Mouse (Mus musculus): Measurements from ENCODE around the gene Ostf1.
A peak's percentile ranks its signal among the peaks of the same experiment; 100 is the strongest.

Gene Ostf1

DNA sequence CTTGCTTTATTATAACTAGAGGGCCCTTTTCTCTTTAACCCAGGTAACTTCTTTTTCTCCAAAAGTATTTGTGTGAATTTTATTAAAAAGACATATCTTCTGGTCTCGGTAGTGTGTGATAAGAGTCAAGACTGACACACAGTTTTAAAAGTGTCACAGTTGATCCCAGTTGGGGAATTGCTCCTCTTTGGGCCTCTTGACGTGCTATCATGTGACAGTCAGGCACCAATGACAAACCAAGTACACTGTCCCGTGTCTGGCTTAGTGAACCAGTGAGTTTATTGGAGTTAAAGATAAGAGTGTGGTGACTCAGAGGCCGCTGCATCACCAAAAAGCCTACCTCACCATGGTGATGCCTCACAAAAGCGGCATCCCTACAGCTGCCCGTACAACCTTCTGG, 12.5 kb upstream of the Ostf1 start:
- no peak for DNase-seq (ENCODE audit: low spot score)

DNA sequence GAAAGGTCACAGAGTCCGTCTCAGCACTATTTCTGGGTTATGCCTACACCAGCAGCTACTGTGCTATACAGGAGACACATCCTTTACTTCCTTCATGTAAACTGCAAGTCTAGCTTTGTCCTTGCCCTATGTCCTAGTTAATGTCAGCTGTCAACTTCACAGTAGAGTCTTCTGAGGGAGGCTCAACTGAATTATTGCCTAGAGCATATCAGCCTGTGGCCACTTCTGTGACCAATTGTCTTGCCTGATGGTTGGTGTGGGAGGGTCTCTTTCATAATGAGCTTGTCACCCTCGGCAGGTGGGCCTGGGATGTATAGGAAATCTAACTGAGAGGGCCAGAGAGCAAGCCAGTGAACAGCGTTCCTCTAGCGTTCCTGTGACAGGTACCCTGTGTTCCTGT, 11.8 kb upstream of the Ostf1 start:
- DNase-seq (ENCODE audit: low spot score), result no peak

DNA sequence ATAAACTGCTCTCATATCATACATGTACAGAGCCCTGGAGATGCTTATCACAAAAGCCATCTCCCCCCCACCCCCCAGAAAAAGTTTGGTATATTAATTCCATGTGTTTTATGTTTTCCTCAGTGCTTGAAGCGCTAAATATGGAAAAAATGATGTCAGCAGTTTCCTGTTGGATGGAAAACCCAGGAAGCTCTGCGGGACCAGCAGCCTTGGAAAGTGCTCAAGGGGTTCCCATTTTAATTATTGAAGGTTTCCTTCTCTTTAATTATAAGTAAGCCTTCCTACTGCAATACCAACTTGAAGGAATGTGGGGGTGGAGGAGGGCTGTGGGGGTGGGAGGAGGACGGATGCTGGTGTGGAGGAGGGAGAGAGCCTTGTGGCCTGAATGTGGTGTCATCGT, 9.4 kb upstream of the Ostf1 start:
- DNase-seq (ENCODE audit: low spot score), result no peak

DNA sequence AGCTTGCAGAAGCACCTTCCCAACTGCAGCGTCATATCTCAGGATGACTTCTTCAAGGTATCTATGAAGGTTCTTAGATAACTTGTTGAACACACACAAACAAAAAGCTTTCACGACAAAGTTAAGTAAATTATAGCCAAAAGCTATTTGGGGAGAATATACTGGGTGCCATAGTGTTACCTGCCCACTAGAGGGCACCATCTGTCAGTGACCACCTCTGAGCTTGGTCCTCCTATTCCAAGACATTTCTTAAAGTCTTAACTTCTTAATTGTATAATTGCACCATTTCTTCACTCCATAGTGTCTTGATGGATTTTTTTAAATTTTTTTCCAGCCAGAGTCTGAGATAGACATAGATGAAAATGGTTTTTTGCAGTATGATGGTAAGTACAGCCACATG, 7.9 kb upstream of the Ostf1 start:
- DNase-seq (ENCODE audit: low spot score), result no peak

DNA sequence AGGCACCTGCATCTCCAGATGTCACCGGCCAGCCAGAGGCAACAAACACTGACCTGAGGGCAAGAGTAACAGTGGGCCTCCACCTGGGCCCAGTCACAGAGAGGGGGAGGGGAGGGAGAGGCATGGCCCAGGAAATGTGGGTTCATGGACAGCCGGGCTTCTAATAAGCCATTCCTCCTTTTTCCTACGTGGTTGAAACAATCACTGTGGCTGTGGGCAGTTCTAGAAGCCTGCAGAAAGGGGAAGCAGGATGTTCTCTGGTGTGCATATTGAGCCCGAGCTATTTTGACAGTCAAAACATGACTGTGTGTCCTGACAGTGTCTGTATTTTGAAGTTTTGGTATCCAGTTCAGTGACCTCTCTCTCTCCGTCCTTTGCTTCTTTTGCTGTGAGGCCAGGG, 7.3 kb upstream of the Ostf1 start:
- no peak for DNase-seq (ENCODE audit: low spot score)

DNA sequence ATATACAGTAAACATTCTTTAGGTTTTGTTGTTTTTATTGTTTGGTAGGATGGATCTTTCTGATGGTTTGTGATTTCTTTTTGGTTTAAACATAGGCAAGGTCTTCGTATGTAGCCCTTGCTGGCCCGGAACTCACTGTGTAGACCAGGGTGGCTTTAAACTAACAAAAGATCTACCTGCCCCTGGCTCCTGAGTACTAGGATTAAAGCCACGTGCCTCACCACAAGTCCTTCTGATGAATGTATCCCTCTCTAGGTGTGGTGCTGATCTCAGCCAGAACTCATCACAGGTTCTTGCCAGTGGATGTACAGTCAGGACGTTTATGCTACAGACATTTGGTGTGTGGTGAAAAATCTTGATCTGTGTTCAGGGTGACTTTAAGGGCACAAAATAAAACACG, 6.3 kb upstream of the Ostf1 start:
- DNase-seq (ENCODE audit: low spot score), result no peak

DNA sequence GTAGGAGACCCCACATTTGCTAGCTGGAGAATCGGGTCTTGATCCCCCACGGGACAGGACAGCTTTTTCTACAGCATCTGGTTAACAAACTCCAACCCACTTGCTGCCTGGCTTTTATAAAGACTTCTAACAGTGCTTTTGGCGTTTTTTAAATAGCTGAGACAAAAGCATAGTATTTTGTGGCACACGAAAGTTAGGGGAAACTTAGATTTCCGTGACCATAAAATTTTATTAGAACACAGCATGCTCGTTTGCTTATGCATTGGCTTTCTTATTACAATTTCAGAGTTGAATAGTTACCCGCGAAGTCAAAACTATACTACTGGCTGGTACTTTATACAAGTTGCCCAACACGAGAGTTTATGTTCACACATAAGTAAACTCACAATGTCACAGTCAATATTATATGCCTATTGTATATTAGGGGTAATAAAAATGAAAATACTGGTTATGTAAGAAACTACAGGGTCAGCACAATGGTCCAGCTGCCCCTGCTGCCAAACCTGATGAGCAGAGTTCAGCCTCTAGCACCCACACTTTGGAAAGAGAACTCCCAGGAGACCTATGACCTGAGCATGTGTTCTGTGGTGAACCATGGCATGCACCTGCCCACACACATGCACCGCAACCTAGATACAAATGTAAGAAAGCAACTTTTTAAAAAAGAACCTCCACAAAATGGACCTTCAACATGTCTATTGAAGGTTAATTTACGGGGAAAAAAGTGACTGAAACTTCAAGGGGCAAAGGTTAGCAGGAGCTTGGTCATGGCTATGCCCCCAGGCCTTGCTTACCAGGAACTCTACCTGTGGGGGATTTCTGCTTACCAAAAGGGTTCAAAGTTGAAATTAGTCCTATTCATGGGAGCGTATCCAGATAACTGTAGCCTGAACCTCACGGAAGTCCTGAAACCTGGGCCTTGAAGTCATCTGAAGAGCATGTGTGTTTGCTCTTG, 885 bp upstream of the Ostf1 start:
- no peak for DNase-seq (ENCODE audit: low spot score)

DNA sequence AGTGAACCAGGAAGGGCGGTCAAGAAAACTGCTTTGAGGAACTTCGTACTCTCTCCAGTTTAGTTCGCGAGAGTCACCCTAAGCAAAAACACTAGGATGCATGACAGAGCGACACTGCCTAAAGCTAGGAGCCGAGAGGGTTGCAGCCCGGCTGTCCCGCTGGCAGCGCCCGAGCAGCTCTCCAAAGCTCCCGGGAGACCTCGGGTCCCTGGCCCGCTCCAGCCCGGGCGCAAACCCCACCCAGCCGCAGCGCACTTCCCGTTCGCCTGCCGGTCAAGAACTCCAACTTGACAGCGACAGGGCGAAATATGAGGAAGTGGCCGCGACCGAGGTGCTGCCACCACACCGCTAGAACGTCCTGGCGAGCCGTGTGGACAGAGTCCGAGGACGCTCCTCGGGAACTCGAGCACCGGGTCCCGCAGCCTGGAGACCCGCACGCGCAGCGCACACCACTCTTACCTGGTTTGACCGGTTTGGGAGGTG, 421 bp downstream of the Ostf1 start:
- peak; percentile 72 for DNase-seq (ENCODE audit: low spot score)

DNA sequence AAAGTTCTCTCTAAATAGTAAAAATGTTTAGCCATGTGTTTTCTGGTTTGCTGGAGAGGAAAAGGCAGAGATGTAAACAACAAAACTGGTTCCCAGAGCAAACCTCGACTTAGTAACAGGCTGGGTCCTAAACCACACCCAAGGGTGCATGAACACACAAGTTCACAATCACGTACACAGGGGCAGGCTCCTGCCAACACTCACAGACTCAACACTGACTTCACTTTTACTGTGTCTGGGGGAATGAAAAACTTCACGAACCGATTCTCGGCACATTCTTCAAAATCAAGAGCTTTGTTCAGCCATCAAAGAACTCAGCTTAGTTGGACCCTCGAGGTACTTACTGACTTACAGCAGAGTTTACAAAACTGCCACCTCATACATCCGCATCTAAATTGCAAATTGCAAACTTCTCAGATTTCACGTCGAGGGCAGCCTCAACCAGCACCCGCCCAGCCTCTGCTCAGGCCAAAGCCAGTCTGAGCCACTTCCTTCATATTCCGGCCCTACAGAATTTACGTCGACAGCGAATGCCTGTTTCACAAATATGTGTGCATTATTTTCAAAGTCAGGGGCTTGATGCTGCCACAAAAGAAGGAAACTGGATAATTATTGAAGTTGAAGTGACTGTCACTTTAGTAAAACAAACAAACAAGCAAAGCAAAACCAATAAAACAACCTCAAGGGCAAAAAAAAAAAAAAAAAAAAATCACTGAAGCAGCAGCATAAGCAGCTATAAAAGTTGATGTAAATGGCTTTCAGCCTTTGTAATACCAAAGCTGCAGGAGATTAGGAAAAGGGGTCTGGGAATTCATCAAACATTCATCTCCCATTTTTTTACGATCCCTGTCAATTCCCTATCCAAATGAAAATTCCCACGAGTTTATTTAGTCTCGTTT, 1.2 kb downstream of the Ostf1 start:
- DNase-seq (ENCODE audit: low spot score), result no peak

DNA sequence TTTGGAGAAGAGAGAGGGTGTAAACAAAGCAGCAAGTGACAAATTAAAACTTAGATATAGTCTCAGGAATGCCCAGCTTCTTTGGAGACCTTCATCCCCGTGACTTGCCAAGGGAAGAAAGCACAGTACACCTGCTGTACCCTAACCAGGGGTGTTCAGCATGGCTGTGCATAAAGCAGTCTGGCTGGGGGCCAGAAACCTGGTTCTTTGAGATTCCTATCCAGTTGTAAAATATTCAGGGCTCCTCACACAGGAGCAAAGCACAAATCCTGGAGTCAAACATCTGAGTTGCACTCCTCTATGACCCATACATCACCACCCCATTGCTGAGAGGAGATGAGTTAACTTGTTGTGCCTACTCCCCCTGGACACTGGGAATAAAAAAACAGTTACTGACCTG, 2.0 kb downstream of the Ostf1 start:
- DNase-seq (ENCODE audit: low spot score), result peak; percentile 50

DNA sequence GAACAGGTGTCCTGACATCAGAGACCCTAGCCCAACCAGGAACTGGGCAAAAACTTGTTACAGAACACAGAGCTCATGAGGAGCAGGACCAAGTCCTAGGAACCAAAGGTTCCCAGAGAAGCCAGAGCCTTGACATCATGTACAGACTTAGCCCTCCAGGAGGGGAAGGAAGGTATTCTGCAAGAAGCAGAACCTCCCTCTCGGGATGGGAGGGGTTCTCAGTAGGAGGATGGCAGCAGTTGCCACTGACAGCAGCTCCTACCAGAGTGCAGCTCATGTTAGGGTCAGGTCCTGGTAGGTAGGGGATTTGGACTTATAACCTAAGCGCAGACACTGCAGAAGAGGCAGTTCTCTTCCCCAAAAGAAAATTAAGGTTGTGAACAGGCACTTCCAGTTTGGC, 7.7 kb downstream of the Ostf1 start:
- DNase-seq (ENCODE audit: low spot score), result no peak

DNA sequence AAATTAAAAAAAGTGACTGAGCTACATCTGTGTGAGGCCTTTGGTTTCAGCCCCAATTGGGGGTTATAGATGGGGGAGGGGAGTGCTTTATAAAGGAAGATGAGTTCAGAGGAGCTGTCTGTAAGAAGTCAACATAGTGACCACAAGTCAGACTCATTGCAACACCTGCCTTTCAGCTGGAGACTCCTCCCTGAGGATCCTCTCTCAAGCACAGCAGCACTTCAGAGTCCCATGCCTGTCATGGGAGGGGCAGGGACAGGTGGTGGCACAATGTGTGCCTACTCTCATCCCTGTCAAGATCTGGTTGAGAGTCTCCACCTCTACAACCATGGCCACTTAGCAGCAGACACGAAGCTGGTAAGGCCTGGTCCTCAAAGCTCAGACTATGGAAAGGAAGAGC, 11.9 kb downstream of the Ostf1 start:
- DNase-seq (ENCODE audit: low spot score), result no peak

DNA sequence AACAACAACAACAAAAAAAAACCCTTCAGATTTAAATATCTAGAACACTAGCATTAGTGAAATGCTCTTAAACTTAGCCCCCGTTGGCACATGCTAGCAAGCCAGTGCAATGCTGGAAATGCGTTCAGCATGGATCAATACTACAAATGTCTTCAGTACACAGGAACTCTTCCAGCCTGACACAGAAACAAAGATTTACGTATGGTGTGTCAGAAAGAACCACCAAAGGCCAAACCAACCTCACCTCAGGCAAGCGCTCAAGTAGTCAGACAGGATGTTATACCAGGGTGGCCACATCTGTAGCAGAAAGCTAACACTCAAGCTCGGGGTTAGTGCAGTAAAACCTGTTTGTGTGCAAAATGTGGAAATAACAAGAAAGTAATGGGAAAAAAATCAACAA, 12.6 kb downstream of the Ostf1 start:
- DNase-seq (ENCODE audit: low spot score), result no peak

DNA sequence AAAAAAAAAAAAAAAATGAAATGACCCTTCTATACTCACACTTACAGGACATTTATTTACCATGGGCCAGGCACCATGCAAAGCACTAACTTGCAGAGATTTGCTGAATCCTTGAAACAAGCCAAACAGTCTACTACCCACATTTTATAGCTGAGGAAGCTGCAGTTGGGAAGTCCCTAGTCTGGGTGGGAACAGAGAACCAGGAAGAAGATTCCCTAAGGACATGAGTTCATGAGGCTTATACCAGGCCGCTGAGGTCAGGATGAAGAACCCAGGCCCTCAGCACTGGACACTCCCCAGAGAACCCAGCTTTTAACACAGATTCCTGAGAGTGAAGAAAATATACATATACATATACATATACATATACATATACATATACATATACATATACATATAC, 14.1 kb downstream of the Ostf1 start:
- DNase-seq (ENCODE audit: low spot score), result no peak

DNA sequence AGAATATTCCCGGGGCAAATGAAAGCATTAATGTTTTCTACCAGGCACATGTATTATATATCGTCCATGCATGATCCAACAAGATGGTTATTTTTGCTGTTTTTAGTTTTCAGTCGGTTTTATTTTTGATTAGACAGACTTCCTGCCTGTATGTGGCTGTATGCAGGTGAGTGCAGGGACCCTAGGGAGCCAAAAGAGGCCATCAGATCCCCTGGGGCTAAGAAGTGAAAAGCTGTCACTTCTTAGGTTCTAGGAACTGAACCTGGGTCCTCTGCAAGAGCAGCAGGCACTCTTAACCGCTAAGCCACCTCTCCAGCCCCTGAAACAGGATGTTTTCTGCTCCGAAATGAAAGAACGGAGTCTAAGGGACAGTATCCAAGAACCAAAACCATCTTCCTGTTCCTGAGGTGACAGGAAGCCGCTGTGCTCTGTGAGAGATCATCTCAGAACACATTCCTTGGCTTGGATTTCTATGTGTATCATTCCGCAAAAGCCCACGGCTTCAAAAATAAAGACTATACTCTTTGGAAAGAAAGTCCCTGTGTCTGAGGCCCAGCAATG, 15.9 kb downstream of the Ostf1 start:
- no peak for DNase-seq (ENCODE audit: low spot score)

DNA sequence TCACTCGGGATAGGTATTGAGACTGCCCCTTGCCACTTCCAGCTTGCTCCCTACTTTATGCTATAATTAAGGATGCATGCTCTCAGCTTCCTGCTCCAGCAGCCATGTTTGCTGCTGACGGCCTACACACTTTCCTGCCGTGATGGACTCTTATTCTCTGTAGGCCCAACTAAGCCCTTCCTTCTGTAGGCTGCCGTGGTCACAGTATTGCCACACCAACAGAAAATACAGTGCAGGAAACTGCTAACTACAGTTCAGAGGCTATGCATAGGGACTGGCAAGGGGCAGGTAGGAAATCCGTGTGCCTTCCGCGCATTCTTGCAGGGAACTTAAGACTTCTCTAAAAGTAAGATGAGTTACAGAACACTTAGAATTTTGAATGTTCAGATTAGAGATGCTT, 17.3 kb downstream of the Ostf1 start:
- no peak for DNase-seq (ENCODE audit: low spot score)

DNA sequence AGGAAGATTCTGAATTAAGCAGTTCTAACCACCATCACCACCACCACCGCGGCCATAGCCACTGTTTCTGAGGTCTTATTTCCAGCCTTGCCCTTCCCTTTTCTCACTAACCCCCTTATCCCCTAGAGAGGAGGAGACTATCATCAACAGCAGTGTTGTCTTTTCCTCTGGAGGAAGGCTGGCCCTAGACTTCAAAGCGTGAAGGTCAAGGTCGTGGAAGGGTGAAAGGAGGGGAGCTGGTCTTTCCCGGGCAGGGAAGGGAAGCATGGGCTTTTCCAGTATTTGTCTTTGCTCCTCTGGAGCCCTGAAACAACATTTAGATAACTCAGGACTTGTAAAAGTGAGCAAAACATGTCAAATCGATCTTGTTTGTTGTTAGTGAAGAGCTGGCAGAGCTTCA, 22.6 kb downstream of the Ostf1 start:
- no peak for DNase-seq (ENCODE audit: low spot score)

DNA sequence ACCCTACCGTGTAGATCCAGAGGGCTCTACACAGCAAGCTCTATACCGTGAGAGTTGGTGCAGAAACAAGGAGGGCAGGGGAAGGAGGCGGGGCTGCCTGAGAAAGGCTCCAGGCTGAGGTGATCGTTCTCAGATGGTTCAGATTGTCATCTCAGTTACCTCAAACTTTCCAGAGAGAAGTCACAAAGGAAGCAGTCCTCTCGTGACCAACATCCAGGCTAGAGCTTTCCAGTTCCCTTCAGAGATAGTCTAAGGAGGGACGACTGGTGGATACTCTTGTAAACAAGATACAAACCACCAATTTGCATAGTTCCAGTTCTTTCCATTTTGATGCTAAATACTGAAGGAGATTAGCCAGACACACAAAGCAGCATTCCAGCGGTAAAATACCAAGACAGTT, 23.7 kb downstream of the Ostf1 start:
- no peak for DNase-seq (ENCODE audit: low spot score)

DNA sequence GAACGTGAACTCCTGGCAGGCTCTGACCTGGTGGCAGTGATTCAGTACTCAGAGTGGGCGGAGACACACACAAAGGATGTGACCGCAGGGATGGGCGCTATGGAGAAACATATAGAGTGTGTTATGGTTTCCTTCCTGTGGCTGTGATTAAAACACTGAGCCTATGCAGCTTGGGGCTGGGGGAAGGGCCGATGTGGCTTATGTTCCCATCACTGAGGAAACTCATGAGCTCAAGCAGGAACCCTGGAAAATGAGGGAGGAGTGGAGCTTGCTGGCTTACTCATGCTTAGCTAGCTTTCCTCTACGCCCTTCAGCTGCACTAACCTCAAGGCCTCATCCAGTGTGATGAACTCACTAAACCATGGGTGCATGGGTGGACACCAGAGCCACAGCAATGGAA, 28.6 kb downstream of the Ostf1 start:
- DNase-seq (ENCODE audit: low spot score), result no peak

DNA sequence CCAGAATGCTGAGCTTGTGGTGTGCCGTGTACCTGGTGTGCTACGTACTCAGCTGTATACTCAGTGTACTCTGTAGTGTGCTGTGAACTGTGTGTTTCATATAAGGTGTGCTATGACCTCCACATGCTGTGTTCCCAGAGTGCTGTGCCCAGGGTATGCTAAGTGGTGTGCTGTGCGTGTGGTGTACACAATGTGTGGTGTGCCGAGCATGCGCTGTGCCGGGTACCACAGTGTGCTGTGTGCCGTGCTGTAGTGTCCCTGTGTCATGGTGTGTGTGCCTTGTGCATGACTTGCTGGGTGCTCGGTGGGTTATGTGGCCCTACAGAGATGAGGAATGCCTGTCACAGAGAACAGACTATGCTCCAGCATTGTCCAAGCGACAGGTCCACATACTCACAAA, 31.0 kb downstream of the Ostf1 start:
- no peak for DNase-seq (ENCODE audit: low spot score)

DNA sequence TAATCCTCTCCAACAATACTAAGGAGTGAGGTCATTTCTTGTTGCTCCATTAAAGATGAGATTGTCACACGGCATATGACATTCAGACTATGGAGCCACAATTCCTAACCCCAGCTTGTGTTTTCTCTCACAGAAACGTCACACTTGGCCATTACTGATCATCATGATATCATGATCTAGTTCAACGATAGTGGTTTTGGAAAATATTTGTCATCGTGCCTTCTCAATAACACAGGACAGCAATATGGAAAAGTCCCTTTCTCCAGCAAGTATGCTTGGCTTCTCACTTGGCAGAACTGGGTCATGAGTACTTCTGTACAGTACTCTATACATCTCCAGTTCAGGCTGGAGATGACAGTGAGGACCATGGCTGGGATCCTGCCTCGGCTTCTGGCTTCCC, 32.0 kb downstream of the Ostf1 start:
- DNase-seq (ENCODE audit: low spot score), result no peak

DNA sequence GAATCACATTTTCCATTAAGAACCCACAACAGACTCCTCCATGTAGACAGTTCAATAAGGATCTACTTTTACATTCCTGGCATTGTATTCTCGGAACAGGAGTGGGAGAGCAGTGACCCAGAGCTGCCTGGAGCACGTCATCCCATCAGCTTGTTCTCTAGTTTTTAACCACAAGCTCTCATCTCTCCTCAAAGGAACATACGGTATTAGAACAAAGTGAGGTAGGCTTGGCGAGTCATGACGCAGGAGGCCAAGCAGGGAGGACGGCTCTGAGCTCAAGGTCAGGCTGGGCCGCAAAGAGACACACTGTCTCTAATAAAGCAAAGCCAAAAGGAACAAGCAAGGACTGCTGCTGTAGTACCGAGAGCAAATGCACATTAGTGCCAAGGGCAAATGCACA, 32.6 kb downstream of the Ostf1 start:
- no peak for DNase-seq (ENCODE audit: low spot score)
